In the genomic region with DNA sequence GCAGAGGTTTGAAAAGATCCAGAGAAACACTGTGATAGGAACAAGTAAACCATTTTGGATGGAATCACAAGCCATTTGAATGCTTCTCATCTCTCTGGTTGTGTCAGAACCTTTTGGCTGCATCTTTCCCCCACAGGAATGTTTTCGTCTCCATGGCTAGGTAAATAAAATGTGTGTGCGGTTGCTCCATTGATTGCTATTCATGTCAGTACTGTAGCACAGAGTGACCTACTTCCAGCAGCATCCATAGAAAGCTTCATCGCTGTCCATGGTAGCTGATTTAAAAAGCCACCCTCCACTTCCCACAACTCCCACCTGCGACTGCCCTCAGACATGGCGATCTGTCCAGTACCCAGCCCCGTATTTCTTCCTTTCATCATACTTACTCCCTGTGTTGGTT, we compare ENCODE assay signal across 12 mouse cellular contexts.
DNase-seq lines count a peak whose midpoint lies in the region; ATAC-seq lines count a peak whose summit lies in the region.
"Had no signal": no experiment of that assay in that cellular context is flagged by ENCODE, and none has a peak within 500 bp of the region (broad histone marks: within the 10 kb centered on the region; RNA-seq: fewer than 3 reads in every experiment).

No protein-coding gene starts in this region.

- DNase-seq in right cerebral cortex, postnatal 10 days (ENCODE audit: low spot score in 2 of 2): peak; percentile 33 to 50
- DNase-seq in right cerebral cortex, postnatal 36 days (ENCODE audit: low spot score in 2 of 2): no peak
- peak; percentile 48 for DNase-seq in embryonic facial prominence, embryonic 14.5 days (ENCODE audit: low spot score)
- no peak for DNase-seq in B cell, adult 2 months
- no peak for DNase-seq in urinary bladder, postnatal 4 days (ENCODE audit: low spot score in 2 of 2)
- DNase-seq: heart, adult 2 months; kidney, postnatal 36 days had no signal

- H3K9ac ChIP-seq in hindbrain, embryonic 16.5 days (ENCODE audit: low read depth, low read length): no peak overlapping the region
- H3K9ac ChIP-seq in hindbrain, embryonic 12.5 days: no peak overlapping the region
- H3K9ac ChIP-seq in embryonic facial prominence, embryonic 14.5 days (ENCODE audit: low read depth, low read length): no peak overlapping the region
- H3K9ac ChIP-seq: hindbrain, embryonic 15.5 days had no signal

- no peak overlapping the region for H3K4me3 ChIP-seq in hindbrain, embryonic 16.5 days (ENCODE audit: low read length)
- no peak overlapping the region for H3K4me3 ChIP-seq in hindbrain, embryonic 12.5 days
- H3K4me3 ChIP-seq in embryonic facial prominence, embryonic 14.5 days (ENCODE audit: low read depth, low read length): no peak overlapping the region
- H3K4me3 ChIP-seq: forebrain, embryonic 10.5 days; heart, adult 2 months; hindbrain, embryonic 15.5 days had no signal

- 66% methylated on average over 6 of the region's 6 CpGs for WGBS in hindbrain, embryonic 16.5 days
- 73% methylated on average over 6 of the region's 6 CpGs for WGBS in hindbrain, embryonic 12.5 days
- WGBS in embryonic facial prominence, embryonic 14.5 days: 56% methylated on average over 6 of the region's 6 CpGs

- H3K9me3 ChIP-seq in hindbrain, embryonic 16.5 days (ENCODE audit: control insufficient read depth, low read length): no peaks in the 10 kb centered on the region
- no peaks in the 10 kb centered on the region for H3K9me3 ChIP-seq in hindbrain, embryonic 12.5 days (replicated peaks)
- no peaks in the 10 kb centered on the region for H3K9me3 ChIP-seq in embryonic facial prominence, embryonic 14.5 days (ENCODE audit: control insufficient read depth, low read length)
- H3K9me3 ChIP-seq: forebrain, embryonic 10.5 days; hindbrain, embryonic 15.5 days had no signal

- no peak overlapping the region for H3K27ac ChIP-seq in hindbrain, embryonic 16.5 days (ENCODE audit: low read depth, low read length)
- H3K27ac ChIP-seq in hindbrain, embryonic 12.5 days: no peak overlapping the region
- H3K27ac ChIP-seq in embryonic facial prominence, embryonic 14.5 days (replicated peaks; ENCODE audit: low read depth, low read length): no peak overlapping the region
- H3K27ac ChIP-seq: forebrain, embryonic 10.5 days; heart, adult 2 months; hindbrain, embryonic 15.5 days had no signal

- H3K4me1 ChIP-seq in hindbrain, embryonic 16.5 days (ENCODE audit: control insufficient read depth, insufficient read depth, low read depth, low read length): 0 out of 2 replicates have a peak, but pooled peaks cover 3% of the 10 kb centered on the region
- no peaks in the 10 kb centered on the region for H3K4me1 ChIP-seq in hindbrain, embryonic 12.5 days
- no peaks in the 10 kb centered on the region for H3K4me1 ChIP-seq in embryonic facial prominence, embryonic 14.5 days (ENCODE audit: control insufficient read depth, insufficient read depth, low read length)

- no peaks in the 10 kb centered on the region for H3K36me3 ChIP-seq in hindbrain, embryonic 16.5 days (ENCODE audit: control insufficient read depth, insufficient read depth, low read length)
- no peaks in the 10 kb centered on the region for H3K36me3 ChIP-seq in hindbrain, embryonic 12.5 days
- H3K36me3 ChIP-seq in embryonic facial prominence, embryonic 14.5 days (ENCODE audit: control insufficient read depth, insufficient read depth, low read length): no peaks in the 10 kb centered on the region
- H3K36me3 ChIP-seq: forebrain, embryonic 10.5 days; hindbrain, embryonic 15.5 days had no signal

- H3K4me2 ChIP-seq in hindbrain, embryonic 16.5 days (ENCODE audit: low read length): no peak overlapping the region
- H3K4me2 ChIP-seq in hindbrain, embryonic 12.5 days (replicated peaks): no peak overlapping the region
- no peak overlapping the region for H3K4me2 ChIP-seq in embryonic facial prominence, embryonic 14.5 days (ENCODE audit: low read depth, low read length)
- H3K4me2 ChIP-seq: hindbrain, embryonic 15.5 days had no signal

- ATAC-seq in hindbrain, embryonic 16.5 days: peak; percentile 76; the same call in 1 of the 2 replicates
- ATAC-seq in hindbrain, embryonic 12.5 days (ENCODE audit: low FRiP score): no peak
- ATAC-seq in embryonic facial prominence, embryonic 14.5 days (ENCODE audit: low read depth): 0 out of 2 replicates have a peak, but pooled peaks have one; percentile 18
- ATAC-seq: lung, postnatal 0 days had no signal

- no peaks in the 10 kb centered on the region for H3K27me3 ChIP-seq in hindbrain, embryonic 16.5 days (replicated peaks; ENCODE audit: control insufficient read depth, insufficient read depth, low read length)
- no peaks in the 10 kb centered on the region for H3K27me3 ChIP-seq in hindbrain, embryonic 12.5 days
- H3K27me3 ChIP-seq in embryonic facial prominence, embryonic 14.5 days (replicated peaks; ENCODE audit: control insufficient read depth, insufficient read depth, low read length): no peaks in the 10 kb centered on the region
- H3K27me3 ChIP-seq: hindbrain, embryonic 15.5 days had no signal

Comparison
In these comparisons a context has a peak if more than half of its experiments do, and no peak if none do; other contexts are left out.
1. DNase-seq: peak in right cerebral cortex, postnatal 10 days (2 of 2) and embryonic facial prominence, embryonic 14.5 days (single experiment); none in right cerebral cortex, postnatal 36 days (0 of 2), B cell, adult 2 months (0 of 2) and urinary bladder, postnatal 4 days (0 of 2).